Mouse (Mus musculus) kidney, adult 8-10 months (tissue): Measurements from ENCODE around the gene Wdr34.

Experiments used
- DNase-seq, 2 experiments: peaks; one replicate each; pipeline ENCODE4 v3.0.0; 2022

Wdr34 gene

DNA sequence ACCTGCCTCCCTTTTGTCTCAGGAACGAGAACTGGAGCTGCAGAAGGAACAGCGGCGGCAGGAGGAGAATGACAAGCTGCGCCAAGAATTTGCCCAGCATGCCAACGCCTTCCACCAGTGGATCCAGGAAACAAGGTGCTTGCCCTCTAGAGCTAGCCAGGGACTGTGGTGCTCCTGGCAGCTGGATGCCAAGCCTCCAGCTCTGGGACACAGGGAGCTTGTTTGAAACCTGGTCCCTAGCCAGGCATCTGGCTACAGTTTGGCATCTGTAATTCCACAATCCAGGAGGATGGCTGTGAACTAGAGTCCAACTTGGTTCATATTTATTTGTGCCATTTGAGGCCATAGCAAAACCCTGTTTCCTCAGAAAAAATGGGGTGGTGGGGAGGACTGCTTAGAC lies 21.7 kb downstream of the Wdr34 start:
- no peak for DNase-seq

DNA sequence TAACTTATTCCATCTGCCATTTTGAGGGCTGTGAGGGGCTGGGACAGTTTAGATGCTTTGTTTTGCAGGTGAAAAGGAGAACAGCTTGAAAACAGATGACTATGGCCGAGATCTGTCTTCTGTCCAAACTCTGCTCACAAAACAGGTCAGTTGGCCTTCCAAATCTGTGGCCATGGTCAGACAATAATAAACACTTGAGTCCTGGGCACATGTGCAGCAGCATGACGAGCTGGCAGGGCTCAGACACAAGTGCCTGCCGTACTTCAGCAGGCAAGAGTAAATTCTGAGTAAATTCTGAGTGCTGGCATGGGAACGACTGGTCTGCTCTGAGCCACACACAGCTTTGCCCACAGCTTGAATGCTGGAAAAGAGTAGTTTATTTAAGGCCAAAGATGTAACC lies 23.2 kb downstream of the Wdr34 start:
- DNase-seq: no peak

DNA sequence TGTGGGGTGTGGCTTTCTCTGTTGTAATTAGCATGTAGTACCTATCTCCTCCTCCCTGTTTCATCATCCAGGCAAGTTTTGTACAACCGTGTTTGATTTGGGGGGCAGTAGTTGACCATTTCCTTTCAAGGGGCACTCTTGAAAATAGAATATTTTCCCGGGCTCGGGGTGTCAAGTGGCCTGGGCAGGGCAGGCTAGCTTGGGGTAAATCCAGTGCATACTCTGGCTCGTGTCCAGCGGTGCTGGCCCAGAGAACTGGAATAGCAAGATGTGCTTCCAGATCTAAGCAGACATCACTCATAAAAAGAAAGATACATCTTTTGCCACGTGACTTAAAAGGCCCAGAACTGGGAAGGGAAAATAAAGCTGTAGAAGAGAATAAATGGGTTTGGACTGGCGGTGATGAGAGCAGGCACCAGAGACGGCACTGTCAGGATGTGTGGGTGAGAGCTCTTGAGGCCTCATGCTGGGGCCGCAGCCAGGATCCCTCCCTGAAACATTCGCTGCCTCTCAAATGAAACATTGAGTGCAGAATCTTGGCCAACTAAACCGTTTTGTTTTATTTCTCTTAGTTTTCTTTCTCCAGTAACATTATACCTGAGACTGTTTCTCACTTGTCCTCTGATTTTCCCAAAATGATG lies 34.2 kb downstream of the Wdr34 start:
- DNase-seq: no peak

DNA sequence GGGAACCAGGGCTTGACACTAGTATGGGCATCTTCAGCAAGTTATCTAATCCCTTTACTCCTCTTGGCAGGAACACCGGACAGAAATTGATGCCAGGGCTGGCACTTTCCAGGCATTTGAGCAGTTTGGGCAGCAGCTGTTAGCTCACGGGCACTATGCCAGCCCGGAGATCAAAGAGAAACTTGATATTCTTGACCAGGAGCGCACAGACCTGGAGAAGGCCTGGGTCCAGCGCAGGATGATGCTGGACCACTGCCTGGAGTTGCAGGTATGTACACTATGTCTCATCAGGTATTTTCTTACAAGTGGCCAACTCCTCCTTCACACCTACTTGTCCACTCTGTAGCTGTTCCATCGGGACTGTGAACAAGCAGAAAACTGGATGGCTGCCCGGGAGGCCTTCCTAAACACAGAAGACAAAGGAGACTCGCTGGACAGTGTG lies 37.8 kb downstream of the Wdr34 start:
- DNase-seq: no peak

DNA sequence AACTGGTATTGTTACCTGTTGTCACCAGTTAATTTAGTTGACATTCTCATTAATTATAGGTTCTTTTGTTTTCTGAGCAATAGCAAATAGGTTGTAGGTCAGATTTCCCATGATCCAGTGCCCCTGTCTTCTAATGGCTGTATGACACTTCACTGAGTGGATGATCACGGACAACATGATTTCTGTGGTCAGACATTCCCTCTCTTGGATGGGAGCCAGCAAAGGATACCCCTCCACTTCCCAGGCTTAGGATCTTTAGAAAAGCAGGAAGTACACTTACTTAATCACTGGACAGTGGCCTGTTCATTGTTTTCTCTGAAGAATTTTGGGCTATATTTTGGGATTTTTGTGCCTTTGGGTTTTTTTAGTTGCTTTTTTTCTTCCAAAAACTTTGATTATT lies 39.6 kb downstream of the Wdr34 start:
- peak; percentile 23 to 24 for DNase-seq

DNA sequence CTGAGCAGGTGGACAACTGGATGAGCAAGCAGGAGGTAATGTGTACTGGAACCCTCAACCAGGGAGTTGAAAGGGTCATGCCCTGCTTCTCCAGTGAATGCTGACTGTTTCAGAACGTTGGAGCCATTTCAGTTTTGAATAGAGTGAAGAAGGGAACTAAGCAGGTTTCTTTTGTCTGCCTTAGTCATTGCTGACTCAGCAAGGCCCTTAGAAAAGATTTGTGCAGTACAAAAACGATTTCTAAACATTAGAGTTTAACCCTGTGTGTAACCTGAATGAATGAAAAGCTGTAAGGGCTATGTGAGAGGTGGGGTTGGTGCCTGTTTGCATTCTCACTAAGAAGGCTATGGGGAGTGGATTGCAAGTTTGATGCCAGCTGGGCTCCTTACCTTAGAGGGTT lies 56.7 kb downstream of the Wdr34 start:
- DNase-seq: no peak
